Mouse (Mus musculus) left cerebral cortex, postnatal 10 days (tissue): ENCODE data around the gene Gm43302. TPM values are rescaled to one million over a fixed set of nuclear protein-coding genes. Genes with fewer than 3 reads are reported as not detected.
A peak's percentile ranks its signal among the peaks of the same experiment; 100 is the strongest.
"Not testable (repeated sequence)": the region's sequence is repeated elsewhere in the genome, so short reads cannot be mapped to it uniquely, and the experiment has no call there.

ENCODE experiments used
- DNase-seq, 2 experiments: peaks; one replicate each; pipeline ENCODE4 v3.0.0; 2021 to 2022; ENCODE audit warnings: low spot score in 2 of 2, mixed read lengths in 1 of 2; ENCODE audit errors: extremely low spot score in 1 of 2
- intact Hi-C: fragments of 180-260 bp; cut with DNase I; formaldehyde crosslinking; loops from one replicate; pipeline ENCODE4 v1.15.1; 2025
- total RNA-seq, 2 experiments: library from RNA; stranded (reverse); gene quantifications; 2 replicates each; pipeline ENCODE4 v1.2.3; 2021

The Gm43302 gene
- total RNA-seq, 2 experiments from 2014 or later: not detected

GRCm38 (mm10) chr5:105236040-105236439 lies 57.5 kb downstream of the Gm43302 start:
- intact Hi-C loops, DNase-seq: not testable (repeated sequence)

GRCm38 (mm10) chr5:105208957-105209356 lies 84.5 kb downstream of the Gm43302 start:
- intact Hi-C loops, DNase-seq: not testable (repeated sequence)

DNA sequence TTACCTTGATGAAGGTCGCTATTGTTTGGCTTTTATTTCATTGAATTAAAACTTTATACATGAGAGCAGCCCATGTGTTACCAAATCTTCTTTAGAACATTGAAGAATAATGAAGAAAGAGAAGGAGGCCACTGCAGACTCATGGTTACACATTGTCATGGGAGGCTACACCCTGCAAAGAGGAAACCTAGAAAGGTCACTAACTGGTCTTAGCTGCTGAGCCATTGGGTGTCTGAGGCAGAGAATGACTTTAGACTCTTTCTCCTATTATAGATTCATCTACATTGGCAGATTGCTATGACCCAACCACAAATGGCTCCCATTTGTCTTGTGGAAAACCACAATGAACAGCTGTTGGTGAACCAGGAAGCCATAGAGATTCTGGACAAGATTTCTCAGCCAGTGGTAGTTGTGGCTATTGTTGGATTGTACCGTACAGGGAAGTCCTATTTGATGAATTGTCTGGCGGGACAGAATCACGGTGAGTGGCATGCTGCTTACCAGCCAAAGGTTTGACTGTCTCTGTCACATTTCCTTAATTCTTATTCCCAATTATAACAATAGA lies 92.6 kb downstream of the Gm43302 start:
- intact Hi-C loops, DNase-seq: not testable (repeated sequence)

DNA sequence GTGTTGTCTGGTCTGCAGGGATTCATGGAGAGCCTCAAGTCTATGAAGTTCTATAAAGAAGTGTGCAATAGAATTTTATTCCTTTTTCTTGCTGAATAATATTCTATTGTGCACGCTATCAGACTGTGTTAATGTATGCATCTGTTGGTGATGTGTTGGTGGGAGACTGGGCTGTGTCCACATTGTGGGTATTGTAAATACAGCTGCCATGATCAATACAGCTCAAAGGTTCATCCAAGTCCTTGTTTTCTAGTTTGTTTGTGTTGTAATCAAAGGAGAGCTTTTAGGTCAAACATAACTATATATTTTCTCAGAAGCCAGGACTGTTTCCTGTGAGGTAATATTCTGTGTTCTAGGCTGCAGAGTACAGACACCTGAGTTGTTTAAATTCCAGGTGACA lies 94.3 kb downstream of the Gm43302 start:
- intact Hi-C loops, DNase-seq: not testable (repeated sequence)

- peak in 1 of 2 experiments; percentile 27 for DNase-seq
- intact Hi-C loops: not testable (repeated sequence)
These were observed 95.5 kb downstream of the Gm43302 start for GRCm38 (mm10) chr5:105197915-105198560.

- DNase-seq, intact Hi-C loops: not testable (repeated sequence)
These were observed 97.2 kb downstream of the Gm43302 start for GRCm38 (mm10) chr5:105196308-105196707.

- intact Hi-C loops, DNase-seq: not testable (repeated sequence)
These were observed 101.0 kb downstream of the Gm43302 start for GRCm38 (mm10) chr5:105192536-105192935.

- intact Hi-C loops: no loop called here
- no peak for DNase-seq
These were observed 112.0 kb downstream of the Gm43302 start for GRCm38 (mm10) chr5:105181446-105181845.

Other genes with a start within 250 kb of the Gm43302 start
- 1 to 10 TPM; 1.5 to 3.0 TPM for gene Gbp9, start 154.2 kb downstream of the Gm43302 start, total RNA-seq
- under 1 TPM in 1 of 2 experiments, not detected in 1; 0.22 TPM for gene Gbp8, start 154.2 kb downstream of the Gm43302 start, total RNA-seq
- 1 to 10 TPM in 1 of 2 experiments, under 1 TPM in 1; 0.89 to 1.2 TPM for gene Gbp4, start 154.1 kb downstream of the Gm43302 start, total RNA-seq
- not detected for gene Gbp10, start 54.2 kb downstream of the Gm43302 start, total RNA-seq
- 1 to 10 TPM in 1 of 2 experiments, under 1 TPM in 1; 0.97 to 1.0 TPM for gene Gbp6, start within 50 bp of the Gm43302 start, total RNA-seq
- gene Lrrc8b, start 122.1 kb upstream of the Gm43302 start, total RNA-seq: 100 to 1,000 TPM; 128 to 139 TPM
- gene Lrrc8c, start 225.7 kb upstream of the Gm43302 start, total RNA-seq: 10 to 100 TPM; 28.4 to 34.0 TPM